Mouse (Mus musculus) stomach, embryonic 15.5 days (tissue): ENCODE measurements around the gene Pram1. TPM values are rescaled to one million over a fixed set of nuclear protein-coding genes. Genes with fewer than 3 reads are reported as not detected.

ENCODE experiments used
- ATAC-seq: fragments of 200-750 bp; cut with Nextera tagmentation; 2 replicates; pipeline ENCODE4 v1.8.0; 2017; ENCODE audit warnings: low read depth, moderate number of reproducible peaks, moderate TSS enrichment; ENCODE audit not compliant: insufficient read depth, low FRiP score
- H3K27ac ChIP-seq: fragments of 300-500 bp; sonication (generic); 2 replicates; pipeline ENCODE4 v1.5.1; 2015; ENCODE audit warnings: mild to moderate bottlenecking, inconsistent platforms
- H3K27me3 ChIP-seq: fragments of 300-500 bp; sonication (generic); replicated peaks from 2 replicates; pipeline ENCODE4 v1.6.1; 2015; ENCODE audit warnings: inconsistent platforms
- H3K36me3 ChIP-seq: fragments of 300-500 bp; sonication (generic); 2 replicates; pipeline ENCODE4 v1.6.1; 2015; ENCODE audit warnings: inconsistent platforms
- H3K4me1 ChIP-seq: fragments of 300-500 bp; sonication (generic); 2 replicates; pipeline ENCODE4 v1.6.1; 2015; ENCODE audit warnings: inconsistent platforms
- H3K4me2 ChIP-seq: fragments of 300-500 bp; sonication (generic); 2 replicates; pipeline ENCODE4 v1.6.1; 2015; ENCODE audit warnings: mild to moderate bottlenecking, inconsistent platforms
- H3K4me3 ChIP-seq: fragments of 300-500 bp; sonication (generic); replicated peaks from 2 replicates; pipeline ENCODE4 v1.5.1; 2015; ENCODE audit warnings: inconsistent platforms
- H3K9ac ChIP-seq: fragments of 300-500 bp; sonication (generic); 2 replicates; pipeline ENCODE4 v1.6.1; 2015; ENCODE audit warnings: inconsistent platforms
- H3K9me3 ChIP-seq: fragments of 300-500 bp; sonication (generic); 2 replicates; pipeline ENCODE4 v1.6.1; 2016; ENCODE audit warnings: inconsistent platforms
- WGBS: fragments of 180-500 bp; shearing (Covaris S2); methylation state at CpG from one replicate; pipeline ENCODE4 v1.1.7; 2015; 5-methylcytosine and 5-hydroxymethylcytosine counted together
- polyA plus RNA-seq: library from polyadenylated mRNA; unstranded; fragments of >200 nt; fragmentation: Nextera tagmentation; extraction: Ambion mirVana; gene quantifications from 2 replicates; pipeline ENCODE4 v1.2.1, GENCODE M21; 2015

Gene Pram1
- polyA plus RNA-seq, 1 experiment from 2014 or later, result 1.4 TPM

GRCm38 (mm10) chr17:33629487-33630125 lies 8.2 kb upstream of the Pram1 start:
- ATAC-seq, result peak; percentile 20
- no peaks in the 10 kb centered on the region for H3K9me3 ChIP-seq

GRCm38 (mm10) chr17:33630171-33630895 lies 7.5 kb upstream of the Pram1 start:
- Histone ChIP-seq H3K27ac (no peak overlapping the region), H3K4me1 (peaks cover 15% of the 10 kb centered on the region), H3K4me2 (peak overlapping the region; percentile 77), H3K9ac (no peak overlapping the region), H3K4me3 (peak overlapping the region; percentile 72; the same call in 1 of the 2 replicates), H3K36me3 (peaks cover 15% of the 10 kb centered on the region; the same call in 1 of the 2 replicates), H3K9me3 (no peaks in the 10 kb centered on the region), H3K27me3 (no peaks in the 10 kb centered on the region)
- no peak for ATAC-seq
- WGBS, result 88% methylated on average over 13 of the region's 13 CpGs

More at GRCm38 (mm10) chr17:33629487-33630125, 8.2 kb upstream of the Pram1 start:
- Histone ChIP-seq H3K4me1 (peaks cover 15% of the 10 kb centered on the region), H3K36me3 (peaks cover 15% of the 10 kb centered on the region; the same call in 1 of the 2 replicates), H3K4me2 (peak overlapping the region; percentile 77), H3K9ac (peak overlapping the region; percentile 57; the same call in 1 of the 2 replicates), H3K27me3 (no peaks in the 10 kb centered on the region), H3K27ac (peak overlapping the region; percentile 99), H3K4me3 (peak overlapping the region; percentile 72)
- 64% methylated on average over 12 of the region's 12 CpGs for WGBS

- peaks cover 15% of the 10 kb centered on the region for H3K4me1 ChIP-seq
- WGBS, result 95% methylated on average over 9 of the region's 9 CpGs
- no peak overlapping the region for H3K9ac ChIP-seq
- H3K4me3 ChIP-seq, result no peak overlapping the region
- H3K27me3 ChIP-seq, result no peaks in the 10 kb centered on the region
- peaks cover 15% of the 10 kb centered on the region; the same call in 1 of the 2 replicates for H3K36me3 ChIP-seq
- no peak overlapping the region for H3K4me2 ChIP-seq
- H3K9me3 ChIP-seq, result no peaks in the 10 kb centered on the region
- no peak for ATAC-seq
- no peak overlapping the region for H3K27ac ChIP-seq
These were observed 6.6 kb upstream of the Pram1 start for GRCm38 (mm10) chr17:33631236-33631635.

- Histone ChIP-seq H3K4me1 (peaks cover 15% of the 10 kb centered on the region), H3K9ac (no peak overlapping the region), H3K9me3 (no peaks in the 10 kb centered on the region), H3K27me3 (no peaks in the 10 kb centered on the region), H3K27ac (no peak overlapping the region), H3K4me3 (no peak overlapping the region), H3K36me3 (peaks cover 15% of the 10 kb centered on the region; the same call in 1 of the 2 replicates), H3K4me2 (no peak overlapping the region)
- 90% methylated on average over 5 of the region's 5 CpGs for WGBS
- ATAC-seq, result no peak
These were observed 6.1 kb upstream of the Pram1 start for GRCm38 (mm10) chr17:33631796-33632195.

- Histone ChIP-seq H3K4me2 (no peak overlapping the region), H3K4me3 (no peak overlapping the region), H3K4me1 (no peaks in the 10 kb centered on the region), H3K9me3 (no peaks in the 10 kb centered on the region), H3K27me3 (no peaks in the 10 kb centered on the region), H3K27ac (no peak overlapping the region), H3K36me3 (peaks cover under 1% of the 10 kb centered on the region), H3K9ac (no peak overlapping the region)
- 81% methylated on average over 2 of the region's 2 CpGs for WGBS
- no peak for ATAC-seq
These were observed 818 bp upstream of the Pram1 start for GRCm38 (mm10) chr17:33637038-33637437.

- Histone ChIP-seq H3K4me1 (no peaks in the 10 kb centered on the region), H3K36me3 (peaks cover 16% of the 10 kb centered on the region), H3K4me2 (no peak overlapping the region), H3K9ac (no peak overlapping the region), H3K9me3 (no peaks in the 10 kb centered on the region), H3K27ac (no peak overlapping the region), H3K27me3 (no peaks in the 10 kb centered on the region), H3K4me3 (no peak overlapping the region)
- WGBS, result 58% methylated on average over 6 of the region's 6 CpGs
- ATAC-seq, result 0 out of 2 replicates have a peak, but pooled peaks have one; percentile 16
These were observed 1.9 kb downstream of the Pram1 start for GRCm38 (mm10) chr17:33639743-33640142.

- 83% methylated on average over 4 of the region's 4 CpGs for WGBS
- Histone ChIP-seq H3K4me3 (no peak overlapping the region), H3K9me3 (no peaks in the 10 kb centered on the region), H3K36me3 (peaks cover 53% of the 10 kb centered on the region), H3K4me1 (no peaks in the 10 kb centered on the region), H3K27me3 (no peaks in the 10 kb centered on the region), H3K9ac (no peak overlapping the region), H3K4me2 (no peak overlapping the region), H3K27ac (no peak overlapping the region)
- ATAC-seq, result no peak
These were observed 6.2 kb downstream of the Pram1 start for GRCm38 (mm10) chr17:33644068-33644467.

- ATAC-seq, result no peak
- Histone ChIP-seq H3K4me3 (no peak overlapping the region), H3K4me2 (no peak overlapping the region), H3K9me3 (no peaks in the 10 kb centered on the region), H3K27ac (no peak overlapping the region), H3K4me1 (no peaks in the 10 kb centered on the region), H3K36me3 (peaks cover 63% of the 10 kb centered on the region), H3K27me3 (no peaks in the 10 kb centered on the region), H3K9ac (no peak overlapping the region)
- 94% methylated on average over 8 of the region's 8 CpGs for WGBS
These were observed 7.2 kb downstream of the Pram1 start for GRCm38 (mm10) chr17:33645073-33645472.

- Histone ChIP-seq H3K4me1 (no peaks in the 10 kb centered on the region), H3K36me3 (peaks cover 80% of the 10 kb centered on the region), H3K9me3 (no peaks in the 10 kb centered on the region), H3K9ac (no peak overlapping the region), H3K4me2 (no peak overlapping the region), H3K27ac (no peak overlapping the region), H3K4me3 (no peak overlapping the region), H3K27me3 (no peaks in the 10 kb centered on the region)
- no peak for ATAC-seq
- WGBS, result 98% methylated on average over 34 of the region's 34 CpGs
These were observed 12.1 kb downstream of the Pram1 start for GRCm38 (mm10) chr17:33649781-33650475.

GRCm38 (mm10) chr17:33666813-33667212 lies 29.0 kb downstream of the Pram1 start:
- Histone ChIP-seq H3K4me3 (no peak overlapping the region), H3K27ac (no peak overlapping the region), H3K4me2 (no peak overlapping the region), H3K4me1 (no peaks in the 10 kb centered on the region), H3K36me3 (peaks cover 31% of the 10 kb centered on the region), H3K27me3 (no peaks in the 10 kb centered on the region), H3K9ac (no peak overlapping the region), H3K9me3 (no peaks in the 10 kb centered on the region)
- 60% methylated on average over 3 of the region's 3 CpGs for WGBS
- 0 out of 2 replicates have a peak, but pooled peaks have one; percentile 60 for ATAC-seq

GRCm38 (mm10) chr17:33669681-33670080 lies 31.8 kb downstream of the Pram1 start:
- Histone ChIP-seq H3K4me1 (no peaks in the 10 kb centered on the region), H3K27ac (no peak overlapping the region), H3K27me3 (no peaks in the 10 kb centered on the region), H3K36me3 (peaks cover 18% of the 10 kb centered on the region), H3K4me2 (no peak overlapping the region), H3K4me3 (no peak overlapping the region), H3K9me3 (no peaks in the 10 kb centered on the region), H3K9ac (no peak overlapping the region)
- no peak for ATAC-seq
- WGBS, result 88% methylated on average over 3 of the region's 3 CpGs
